Mouse (Mus musculus): ENCODE measurements around the gene Acpp. TPM values are rescaled to one million over a fixed set of nuclear protein-coding genes. Genes with fewer than 3 reads are reported as not detected.

Acpp gene
- polyA plus RNA-seq (2017; shearing (Covaris generic)) = 3.5 TPM

DNA sequence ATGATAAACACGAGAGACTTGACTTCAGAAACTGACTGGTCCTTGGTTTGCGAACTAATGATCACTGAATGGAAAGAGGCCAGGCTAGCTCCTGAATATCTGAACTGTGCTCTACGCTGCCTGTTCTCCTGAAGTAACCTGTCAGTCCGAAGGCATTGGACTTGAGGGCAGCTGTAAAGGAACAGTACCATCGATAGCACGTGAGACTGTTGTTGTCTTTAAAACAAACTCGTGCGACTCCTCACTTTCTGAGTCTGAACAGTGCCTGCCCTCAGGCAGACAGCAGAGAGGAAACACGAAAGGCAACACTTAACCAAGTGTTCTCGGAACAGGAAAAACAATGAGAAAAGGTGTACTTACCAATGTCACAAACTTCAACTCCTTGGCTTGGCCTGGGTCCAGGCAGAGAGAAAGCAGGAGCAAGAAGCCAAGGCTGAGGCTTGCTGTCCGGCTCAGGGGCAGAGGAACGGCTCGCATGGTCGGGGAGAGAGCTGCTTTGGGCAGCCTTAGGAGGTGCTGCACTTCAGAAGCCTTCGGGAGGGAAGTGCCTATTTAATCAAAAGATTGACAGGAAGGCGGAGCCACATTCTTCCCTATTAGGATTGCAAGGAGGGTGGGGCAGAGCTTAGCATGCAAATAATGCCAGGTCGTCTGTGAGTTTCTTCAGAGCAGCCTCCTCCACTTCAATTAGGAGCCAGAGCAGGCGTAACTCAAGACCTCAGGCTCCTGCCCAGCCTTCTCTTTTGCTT is at the start of gene Acpp:
Gene Acpp (minus strand): TSS at position 566 of the 749 bp plus-strand sequence.

GRCm38 (mm10) chr9:104262823-104263352 is 74.7 kb downstream of the Acpp start, which contains the start of gene Dnajc13:
TSS of gene Dnajc13 (minus strand) at chr9:104262930.

Other genes with a start within 250 kb of the Acpp start
- gene Ackr4, start 210.8 kb downstream of the Acpp start, polyA plus RNA-seq (2017; shearing (Covaris generic)) = 0.96 TPM
- 45.7 TPM for gene Dnajc13, start 74.8 kb downstream of the Acpp start, polyA plus RNA-seq (2017; shearing (Covaris generic))
- gene Cpne4, start 209.5 kb upstream of the Acpp start, polyA plus RNA-seq (2017; shearing (Covaris generic)) = not detected